Mouse (Mus musculus) thymus, adult 2 months (tissue): ENCODE results near the gene Tomm70a.

Source experiments
- CTCF ChIP-seq: fragments of 200-500 bp; IDR thresholded peaks from 2 replicates; pipeline ENCODE4 v1.5.1; 2012; ENCODE audit warnings: mild to moderate bottlenecking, control low read depth, low read length, moderate library complexity, borderline replicate concordance; ENCODE audit not compliant: control insufficient read depth, poor library complexity, insufficient read depth; ENCODE audit errors: extremely low read depth
- POLR2A ChIP-seq: fragments of 200-500 bp; IDR thresholded peaks from 2 replicates; pipeline ENCODE4 v1.6.1; 2012; ENCODE audit warnings: mild to moderate bottlenecking, low read length, control low read depth, moderate library complexity; ENCODE audit not compliant: control insufficient read depth, poor library complexity, insufficient read depth; ENCODE audit errors: extremely low read depth

DNA sequence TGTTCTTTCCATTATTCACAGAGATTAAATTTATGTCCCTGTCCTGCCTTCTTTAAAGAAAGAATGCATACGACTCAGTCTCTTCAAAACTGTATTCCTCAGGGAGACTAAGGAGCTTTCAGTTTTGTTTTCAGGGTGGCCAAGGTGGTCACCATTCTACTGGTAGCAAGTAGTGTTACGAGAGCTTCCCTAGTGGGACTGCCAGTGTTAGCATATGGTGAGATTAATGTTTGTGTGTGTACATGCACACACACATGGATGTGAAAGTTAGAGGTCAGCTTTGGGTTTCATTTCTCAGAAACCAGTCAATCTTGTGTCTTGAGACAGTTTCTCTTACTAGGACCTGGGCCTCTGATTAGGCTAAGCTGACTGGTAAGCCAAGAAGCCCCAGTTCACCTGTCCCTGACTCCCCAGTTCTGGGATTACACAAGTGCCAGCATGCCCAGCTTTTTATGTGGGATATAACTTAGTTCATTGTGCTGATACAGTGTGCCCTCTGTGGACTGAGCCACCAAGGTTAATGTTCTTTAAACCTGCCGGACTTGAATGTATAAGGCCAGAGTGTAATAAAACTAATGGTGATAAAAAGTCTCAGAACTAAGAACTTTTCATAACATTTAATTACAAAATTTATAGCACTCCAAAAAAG lies 9.4 kb downstream of the Tomm70a start:
- TF ChIP-seq CTCF = no peak
- no peak for TF ChIP-seq POLR2A
